Mouse (Mus musculus) MEL-GATA-1-ER (cell line): Measurements from ENCODE around the gene Myo7a.

ENCODE experiments used
- DNase-seq: peaks from one replicate; pipeline ENCODE4 v3.0.0-alpha.2; 2012; ENCODE audit warnings: low read depth; ENCODE audit errors: extremely low read depth

The Myo7a gene

GRCm38 (mm10) chr7:98103002-98103941 lies 16.1 kb downstream of the Myo7a start:
- DNase-seq, result no peak

DNA sequence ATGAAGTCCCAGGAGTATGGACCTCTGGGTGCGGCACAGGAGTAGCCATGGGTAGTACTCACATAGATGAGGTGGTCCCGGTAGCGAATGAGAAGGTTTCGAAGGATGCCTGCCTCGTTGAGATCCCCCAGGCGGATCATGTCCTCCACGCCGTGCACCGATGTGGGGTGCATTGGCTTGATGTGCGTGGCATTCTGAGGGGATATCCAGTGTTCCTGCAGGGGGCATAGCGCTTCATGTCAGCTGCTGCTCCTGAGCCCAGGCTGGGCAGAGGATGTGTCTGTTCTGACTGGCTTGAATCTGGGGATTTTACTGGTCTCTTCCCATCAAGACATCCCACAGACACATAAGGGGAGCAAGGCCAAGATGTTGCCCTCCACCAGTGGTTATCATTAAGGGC lies 16.8 kb downstream of the Myo7a start:
- DNase-seq, result no peak

DNA sequence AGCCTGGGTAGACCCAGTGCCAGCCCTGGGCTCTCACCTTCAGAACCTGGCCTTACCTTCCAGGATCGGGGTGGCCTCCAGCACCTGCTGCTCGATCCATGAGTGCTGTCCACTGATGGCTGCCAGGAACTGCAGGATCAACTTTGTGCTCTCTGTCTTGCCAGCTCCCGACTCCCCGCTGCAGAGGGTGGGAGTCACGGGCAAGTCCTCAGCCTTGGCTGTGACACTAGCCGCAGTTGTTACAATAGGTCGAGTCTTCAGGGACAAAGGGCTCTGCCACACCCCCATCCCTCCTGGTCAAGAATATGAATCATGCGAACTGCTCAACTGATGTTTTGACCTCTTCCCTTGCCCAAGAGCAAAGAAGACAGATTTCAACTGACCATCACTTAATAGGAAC lies 21.8 kb downstream of the Myo7a start:
- DNase-seq, result no peak

DNA sequence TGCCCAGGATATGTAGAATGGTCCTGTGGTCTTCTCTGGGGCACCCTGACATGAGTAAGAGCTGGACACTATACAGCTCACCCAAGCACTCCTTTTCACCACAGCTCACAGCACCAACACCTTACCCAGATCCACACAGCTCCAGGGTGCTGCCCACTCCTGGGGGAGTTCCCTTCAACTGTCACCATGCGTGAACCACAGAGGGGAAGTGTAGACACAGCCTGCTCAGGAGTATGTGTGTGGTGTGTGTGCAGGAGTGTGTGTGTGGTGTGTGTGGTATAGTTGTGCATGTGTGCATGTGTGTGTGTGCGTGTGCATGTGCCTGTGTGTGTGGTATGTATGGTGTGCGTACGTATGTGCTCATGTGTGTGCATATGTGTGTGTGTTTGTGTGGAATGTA lies 23.5 kb downstream of the Myo7a start:
- no peak for DNase-seq

DNA sequence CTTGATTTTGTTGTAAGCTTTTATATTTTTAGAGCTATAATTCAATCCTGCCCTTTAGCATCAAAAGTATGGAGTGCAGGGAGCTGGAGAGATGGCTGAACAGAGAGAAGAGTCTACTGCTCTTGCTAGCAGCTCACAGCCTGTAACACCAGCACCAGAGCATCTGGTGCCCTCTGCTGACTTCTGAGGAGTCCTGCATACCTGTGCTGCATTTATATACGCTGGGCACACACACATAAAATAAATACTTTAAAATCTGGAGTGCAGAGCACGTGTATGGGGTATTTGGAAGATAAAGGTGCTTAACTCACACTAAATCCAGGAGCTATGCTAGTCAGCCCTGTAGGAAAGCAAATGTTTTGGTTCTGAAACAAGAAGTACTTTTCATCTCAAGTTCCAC lies 33.0 kb downstream of the Myo7a start:
- no peak for DNase-seq

DNA sequence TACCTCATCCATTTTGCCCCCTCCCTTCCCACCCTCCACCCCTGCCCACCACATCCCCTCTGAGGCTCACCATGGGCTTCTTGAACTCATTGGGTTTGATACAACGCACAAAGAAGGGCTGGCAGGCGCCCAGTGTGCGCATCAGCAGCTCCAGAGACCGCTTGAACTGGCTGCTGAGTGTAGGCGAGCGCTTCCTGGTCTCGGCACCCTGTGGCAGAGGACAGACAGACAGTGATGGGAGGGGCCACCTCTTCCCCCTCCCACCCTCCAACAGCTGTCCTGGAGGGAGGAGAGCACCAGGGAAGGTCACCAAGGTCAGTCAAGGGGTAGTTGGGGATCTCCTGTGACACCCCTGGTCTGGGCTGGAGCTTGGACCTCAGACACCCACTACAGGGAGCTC lies 34.0 kb downstream of the Myo7a start:
- no peak for DNase-seq

DNA sequence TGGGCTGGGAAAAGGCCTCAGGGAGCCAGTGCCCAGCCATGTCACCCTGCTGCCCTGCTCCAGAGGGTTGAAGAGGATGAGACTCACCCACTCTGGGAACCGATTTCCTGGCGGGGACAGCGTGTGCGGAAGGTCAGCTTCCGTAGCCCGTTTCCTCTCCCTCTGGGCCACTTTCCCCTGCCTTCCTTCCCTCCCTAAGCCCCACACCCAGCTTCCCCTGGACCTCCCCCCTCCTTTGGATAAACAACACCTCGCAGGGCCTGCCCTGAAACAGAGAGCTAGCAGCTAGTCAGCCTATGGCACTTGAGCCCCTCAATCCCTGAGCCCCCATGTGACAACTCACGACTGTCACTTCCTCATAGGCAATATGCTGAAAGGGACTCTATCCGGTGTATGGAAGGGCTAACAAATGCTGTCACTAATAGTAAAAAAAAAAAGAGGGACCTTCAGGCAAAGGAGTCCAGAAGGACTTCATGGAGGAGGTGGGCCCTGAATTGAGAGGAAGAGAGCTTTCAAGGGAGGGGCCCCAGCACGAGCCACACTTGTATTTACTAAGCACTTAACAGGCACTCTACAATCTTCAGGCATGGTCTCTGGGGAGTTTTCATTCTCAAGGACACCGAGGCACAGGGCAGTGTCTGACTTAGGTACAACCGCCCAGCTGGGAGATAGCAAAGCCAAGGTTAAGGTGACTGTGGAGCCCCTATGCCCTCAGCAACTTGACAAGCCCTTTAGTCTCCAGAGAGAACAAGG lies 34.6 kb downstream of the Myo7a start:
- no peak for DNase-seq

GRCm38 (mm10) chr7:98082376-98082775 lies 36.9 kb downstream of the Myo7a start:
- no peak for DNase-seq

DNA sequence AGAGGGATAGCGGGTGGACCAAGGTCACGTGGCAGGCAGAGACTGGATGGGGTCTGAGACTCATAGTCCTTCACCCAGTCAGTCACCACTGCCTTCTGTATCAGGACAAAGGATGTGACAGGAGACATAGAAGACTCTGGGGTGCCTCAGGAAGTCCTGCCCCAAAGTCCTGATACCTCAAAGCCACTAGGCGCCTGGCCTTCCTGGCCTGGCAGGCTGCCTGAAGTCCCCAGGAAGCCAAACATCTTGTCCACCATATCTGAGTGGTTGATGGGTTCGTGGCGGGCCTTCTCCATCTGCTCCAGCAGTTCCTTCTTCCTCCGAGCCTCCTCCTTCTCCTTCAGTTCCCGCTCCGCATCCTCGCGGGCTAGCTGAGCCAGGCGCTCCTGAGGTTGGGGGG lies 41.9 kb downstream of the Myo7a start:
- DNase-seq, result no peak

DNA sequence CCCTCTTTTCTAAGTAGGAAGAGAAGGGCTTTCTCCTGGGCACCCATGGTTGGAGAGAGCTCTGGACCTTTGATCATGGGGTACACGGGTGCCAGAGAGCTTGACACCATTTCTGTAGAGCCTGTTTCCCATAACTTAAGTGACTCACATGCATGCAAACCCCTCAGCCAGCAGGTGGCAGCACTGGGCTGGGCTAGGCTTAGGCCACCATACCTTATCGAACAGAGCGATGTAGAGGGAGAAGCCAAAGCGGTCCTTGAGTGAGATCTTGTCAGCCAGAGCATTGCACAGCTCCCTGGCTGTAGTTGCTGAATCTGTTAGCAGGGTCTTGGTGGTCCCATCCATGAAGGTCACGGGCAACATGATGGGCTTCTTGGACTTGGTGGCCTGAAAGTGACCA lies 47.7 kb downstream of the Myo7a start:
- peak; percentile 59 for DNase-seq

DNA sequence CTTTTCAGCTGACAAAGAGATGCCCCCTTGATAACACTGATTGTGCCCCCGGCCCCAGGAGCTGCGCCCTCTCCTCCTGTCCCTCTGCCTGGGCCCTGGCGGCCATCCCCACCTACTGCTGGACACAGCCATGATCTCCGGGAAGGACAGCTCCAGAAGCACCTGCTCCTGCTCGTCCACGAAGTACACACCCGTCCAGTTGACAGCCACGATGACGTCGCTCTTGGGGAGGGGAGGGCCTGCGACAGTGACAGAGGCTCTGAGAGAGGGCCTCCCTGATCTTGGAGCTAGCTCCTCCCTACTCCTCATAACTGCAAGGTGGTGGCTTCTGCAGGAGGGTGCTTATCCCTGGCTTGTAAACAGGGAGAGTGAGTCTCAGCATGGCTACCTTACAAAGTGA lies 53.1 kb downstream of the Myo7a start:
- DNase-seq, result no peak

DNA sequence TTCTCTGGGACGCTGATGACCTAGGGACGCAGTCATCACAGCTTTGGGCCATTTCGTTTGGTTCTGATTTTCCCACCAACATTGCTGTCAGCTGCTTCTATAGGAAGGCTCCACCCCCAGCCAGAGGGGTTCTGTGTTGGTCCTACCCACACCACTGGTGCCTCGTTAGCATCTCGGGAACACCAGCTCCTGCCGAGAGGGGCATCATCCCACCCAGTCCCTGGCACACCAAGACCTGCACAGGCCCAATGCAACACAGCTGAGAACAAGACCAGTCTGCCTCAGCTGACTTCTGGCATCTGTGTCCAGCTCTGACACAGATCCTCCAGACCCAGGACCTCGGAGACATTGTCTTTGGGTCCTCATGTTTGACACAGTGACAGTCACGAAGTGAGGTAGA lies 64.4 kb downstream of the Myo7a start:
- DNase-seq, result no peak

GRCm38 (mm10) chr7:98054461-98054860 lies 64.9 kb downstream of the Myo7a start:
- no peak for DNase-seq

GRCm38 (mm10) chr7:98051980-98052379 lies 67.3 kb downstream of the Myo7a start:
- DNase-seq, result peak; percentile 22

DNA sequence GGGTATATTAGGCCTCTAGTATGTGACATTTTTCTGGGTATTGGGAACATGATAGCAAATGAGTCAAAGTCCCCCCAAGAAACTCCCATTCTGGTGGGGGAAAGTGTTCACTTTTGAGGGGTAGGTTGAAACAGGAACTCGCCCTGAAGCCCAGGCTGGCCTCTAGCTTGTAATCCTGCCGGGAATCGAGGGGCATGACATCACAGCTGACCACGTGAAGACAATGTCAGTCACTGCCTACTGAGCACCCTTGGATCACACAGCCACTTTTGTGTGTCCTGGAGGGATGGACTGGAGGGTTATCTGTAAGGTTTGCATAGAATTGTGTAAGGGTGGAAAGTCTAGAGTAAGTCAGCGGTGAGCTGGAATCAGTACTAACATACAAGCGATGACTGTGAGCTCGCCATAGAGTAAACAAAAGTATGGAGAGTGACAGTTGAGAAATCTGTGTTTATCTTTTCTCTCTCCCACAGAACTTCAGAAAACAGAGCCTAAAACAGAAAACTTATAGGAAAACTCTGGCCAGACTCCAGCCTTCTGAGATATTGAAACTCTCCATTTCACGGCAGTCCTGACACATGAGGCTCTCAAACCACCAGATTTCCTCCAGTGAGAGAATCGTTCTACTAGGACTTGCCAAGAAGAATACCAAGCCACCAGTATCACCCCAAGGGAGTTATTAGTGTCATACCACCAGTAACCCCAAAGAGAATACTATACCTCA lies 71.1 kb downstream of the Myo7a start:
- no peak for DNase-seq

DNA sequence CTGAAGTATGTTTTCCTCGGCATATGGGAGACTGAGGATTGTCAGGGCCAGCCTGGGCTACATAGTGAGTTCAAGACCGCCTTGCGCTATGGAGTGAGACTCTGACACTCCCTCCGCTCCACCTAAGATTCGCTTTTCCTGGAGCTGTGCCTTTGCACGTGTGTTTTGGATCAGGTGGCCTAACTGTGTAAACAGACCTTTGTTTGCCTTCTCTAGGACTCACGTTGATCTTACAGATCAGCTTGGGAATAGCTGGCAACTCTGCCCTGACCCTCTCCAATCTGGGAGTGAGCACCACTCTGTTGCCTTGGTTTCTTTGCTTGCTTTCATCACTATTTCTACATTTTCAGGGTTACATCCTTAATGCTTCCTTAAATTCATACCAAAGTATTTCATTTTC lies 116.7 kb downstream of the Myo7a start:
- DNase-seq, result no peak
